Mouse (Mus musculus): Measurements from ENCODE around the gene Prim1.
"Not testable (repeated sequence)": the region's sequence is repeated elsewhere in the genome, so short reads cannot be mapped to it uniquely, and the experiment has no call there.

Gene Prim1

GRCm38 (mm10) chr10:128069201-128069600 lies 54.2 kb downstream of the Prim1 start:
- no peak for DNase-seq (ENCODE audit: extremely low spot score, low read depth, low spot score)

GRCm38 (mm10) chr10:128070432-128070831 lies 55.5 kb downstream of the Prim1 start:
- DNase-seq (ENCODE audit: extremely low spot score, low read depth, low spot score): not testable (repeated sequence)

GRCm38 (mm10) chr10:128078269-128078668 lies 63.3 kb downstream of the Prim1 start:
- DNase-seq (ENCODE audit: extremely low spot score, low read depth, low spot score): not testable (repeated sequence)

Data from hindlimb bud, embryonic 11.5 days (tissue).